Mouse (Mus musculus) mouse trophoblast stem cell (cell line): Measurements from ENCODE around the gene Synpo2l.

ENCODE experiments used
- in situ Hi-C, 2 experiments: fragments of 300-500 bp; cut with MseI, MboI; formaldehyde crosslinking; loops; 2 replicates in 1 of 2; 3 replicates in 1 of 2; pipeline ENCODE4 v1.15.1; 2025

Synpo2l gene

GRCm38 (mm10) chr14:20681742-20682141 is 13.6 kb upstream of the Synpo2l start:
- in situ Hi-C loops = no loop called here

GRCm38 (mm10) chr14:20677906-20678305 is 9.8 kb upstream of the Synpo2l start:
- in situ Hi-C loops = no loop called here

- in situ Hi-C loops = no loop called here
Observed at GRCm38 (mm10) chr14:20674064-20674833, 6.1 kb upstream of the Synpo2l start, which contains the start of gene Sec24c. Gene Sec24c (plus strand): TSS chr14:20674308.

GRCm38 (mm10) chr14:20673735-20674063 is 5.5 kb upstream of the Synpo2l start:
- in situ Hi-C loops = no loop called here

GRCm38 (mm10) chr14:20672990-20673389 is 4.8 kb upstream of the Synpo2l start:
- in situ Hi-C loops = no loop called here

GRCm38 (mm10) chr14:20667469-20667868 is 685 bp downstream of the Synpo2l start:
- in situ Hi-C loops = no loop called here

- in situ Hi-C loops = no loop called here
Observed at GRCm38 (mm10) chr14:20664436-20664835, 3.7 kb downstream of the Synpo2l start.

GRCm38 (mm10) chr14:20663601-20664000 is 4.6 kb downstream of the Synpo2l start:
- in situ Hi-C loops = no loop called here

GRCm38 (mm10) chr14:20662740-20663139 is 5.4 kb downstream of the Synpo2l start:
- in situ Hi-C loops = no loop called here

GRCm38 (mm10) chr14:20661661-20662331 is 6.4 kb downstream of the Synpo2l start:
- in situ Hi-C loops = no loop called here

- in situ Hi-C loops = no loop called here
Observed at GRCm38 (mm10) chr14:20660827-20661660, 7.1 kb downstream of the Synpo2l start.

- in situ Hi-C loops = loop anchor here (5.0 to 10.0 kb wide), 2 partner anchors 82 to 85 kb away; no protein-coding TSS in a partner anchor
Observed at GRCm38 (mm10) chr14:20659687-20660086, 8.5 kb downstream of the Synpo2l start.

GRCm38 (mm10) chr14:20658902-20659301 is 9.3 kb downstream of the Synpo2l start:
- in situ Hi-C loops = loop anchor here (5.0 to 10.0 kb wide), 2 partner anchors 82 to 84 kb away; no protein-coding TSS in a partner anchor

GRCm38 (mm10) chr14:20658326-20658725 is 9.8 kb downstream of the Synpo2l start:
- in situ Hi-C loops = loop anchor here (5.0 to 10.0 kb wide), 2 partner anchors 81 to 84 kb away; no protein-coding TSS in a partner anchor

- in situ Hi-C loops = loop anchor here (5.0 to 10.0 kb wide), 2 partner anchors 79 to 82 kb away; no protein-coding TSS in a partner anchor
Observed at GRCm38 (mm10) chr14:20656361-20656760, 11.8 kb downstream of the Synpo2l start, which contains the start of gene Myoz1. Gene Myoz1 (minus strand): TSS chr14:20656540.

- in situ Hi-C loops = loop anchor here (5.0 to 10.0 kb wide), 2 partner anchors 78 to 81 kb away; no protein-coding TSS in a partner anchor
Observed at GRCm38 (mm10) chr14:20655731-20656130, 12.4 kb downstream of the Synpo2l start.

GRCm38 (mm10) chr14:20654690-20655421 is 13.3 kb downstream of the Synpo2l start:
- in situ Hi-C loops = loop anchor here (5.0 to 10.0 kb wide), 2 partner anchors 78 to 80 kb away; no protein-coding TSS in a partner anchor

GRCm38 (mm10) chr14:20651722-20652256 is 16.4 kb downstream of the Synpo2l start:
- in situ Hi-C loops = loop anchor here in 1 of 2 experiments (10.0 kb wide), 1 partner anchor 77 kb away; no protein-coding TSS in a partner anchor

- in situ Hi-C loops = loop anchor here in 1 of 2 experiments (10.0 kb wide), 1 partner anchor 76 kb away; no protein-coding TSS in a partner anchor
Observed at GRCm38 (mm10) chr14:20651000-20651399, 17.2 kb downstream of the Synpo2l start.

- in situ Hi-C loops = no loop called here
Observed at GRCm38 (mm10) chr14:20646381-20646780, 21.8 kb downstream of the Synpo2l start.
